Mouse (Mus musculus) testis, adult 2 months (tissue): Measurements from ENCODE around the gene Cetn3.

Source experiments
- CTCF ChIP-seq: fragments of 200-500 bp; IDR thresholded peaks from 2 replicates; pipeline ENCODE4 v1.5.1; 2012; ENCODE audit warnings: low read depth, mild to moderate bottlenecking, inconsistent platforms, low read length, moderate library complexity; ENCODE audit not compliant: control insufficient read depth, insufficient read depth, insufficient replicate concordance
- POLR2A ChIP-seq: fragments of 200-500 bp; IDR thresholded peaks from 2 replicates; pipeline ENCODE4 v1.6.1; 2012; ENCODE audit warnings: low read depth, mild to moderate bottlenecking, inconsistent platforms, low read length, moderate library complexity; ENCODE audit not compliant: control insufficient read depth

GRCm38 (mm10) chr13:81793850-81794249 is 11.0 kb downstream of the Cetn3 start:
- TF ChIP-seq CTCF (no peak), POLR2A (no peak)
